Mouse (Mus musculus): Measurements from ENCODE around the gene Pde11a. TPM values are rescaled to one million over a fixed set of nuclear protein-coding genes. Genes with fewer than 3 reads are reported as not detected.

Pde11a gene
- polyA plus RNA-seq, 1 experiment from 2014 or later: 0.54 TPM

- H3K9ac ChIP-seq (ENCODE audit: low read depth, low read length): no peak overlapping the region
- H3K4me2 ChIP-seq (ENCODE audit: low read length): no peak overlapping the region
- H3K9me3 ChIP-seq (replicated peaks; ENCODE audit: control insufficient read depth, low read length, poor library complexity, severe bottlenecking): no peaks in the 10 kb centered on the region
- no peaks in the 10 kb centered on the region for H3K36me3 ChIP-seq (ENCODE audit: control insufficient read depth, insufficient read depth, low read length)
- no peak overlapping the region for H3K4me3 ChIP-seq (ENCODE audit: low read depth, low read length)
- H3K27ac ChIP-seq (ENCODE audit: low read length): no peak overlapping the region
- no peak for ATAC-seq
- no peaks in the 10 kb centered on the region for H3K4me1 ChIP-seq (ENCODE audit: control insufficient read depth, insufficient read depth, low read length)
- 88% methylated on average over 10 of the region's 10 CpGs for WGBS
- H3K27me3 ChIP-seq (ENCODE audit: control insufficient read depth, insufficient read depth, low read depth, low read length): no peaks in the 10 kb centered on the region
Measured at GRCm38 (mm10) chr2:76237638-76238420, 100.7 kb downstream of the Pde11a start.

GRCm38 (mm10) chr2:76220364-76221108 lies 118.0 kb downstream of the Pde11a start:
- WGBS: 38% methylated on average over 6 of the region's 6 CpGs
- Histone ChIP-seq H3K4me2 (ENCODE audit: low read length) (no peak overlapping the region), H3K4me3 (ENCODE audit: low read depth, low read length) (no peak overlapping the region), H3K27me3 (ENCODE audit: control insufficient read depth, insufficient read depth, low read depth, low read length) (no peaks in the 10 kb centered on the region), H3K9ac (ENCODE audit: low read depth, low read length) (no peak overlapping the region), H3K36me3 (ENCODE audit: control insufficient read depth, insufficient read depth, low read length) (no peaks in the 10 kb centered on the region), H3K27ac (ENCODE audit: low read length) (no peak overlapping the region), H3K4me1 (ENCODE audit: control insufficient read depth, insufficient read depth, low read length) (0 out of 2 replicates have a peak, but pooled peaks cover 3% of the 10 kb centered on the region), H3K9me3 (replicated peaks; ENCODE audit: control insufficient read depth, low read length, poor library complexity, severe bottlenecking) (no peaks in the 10 kb centered on the region)
- no peak for ATAC-seq

GRCm38 (mm10) chr2:76219540-76219939 lies 119.0 kb downstream of the Pde11a start:
- H3K4me3 ChIP-seq (ENCODE audit: low read depth, low read length): no peak overlapping the region
- no peaks in the 10 kb centered on the region for H3K36me3 ChIP-seq (ENCODE audit: control insufficient read depth, insufficient read depth, low read length)
- 75% methylated on average over 6 of the region's 6 CpGs for WGBS
- H3K4me2 ChIP-seq (ENCODE audit: low read length): no peak overlapping the region
- H3K9me3 ChIP-seq (replicated peaks; ENCODE audit: control insufficient read depth, low read length, poor library complexity, severe bottlenecking): no peaks in the 10 kb centered on the region
- no peaks in the 10 kb centered on the region for H3K27me3 ChIP-seq (ENCODE audit: control insufficient read depth, insufficient read depth, low read depth, low read length)
- H3K9ac ChIP-seq (ENCODE audit: low read depth, low read length): no peak overlapping the region
- 0 out of 2 replicates have a peak, but pooled peaks cover 3% of the 10 kb centered on the region for H3K4me1 ChIP-seq (ENCODE audit: control insufficient read depth, insufficient read depth, low read length)
- H3K27ac ChIP-seq (ENCODE audit: low read length): no peak overlapping the region
- ATAC-seq: no peak

- H3K4me2 ChIP-seq (ENCODE audit: low read length): no peak overlapping the region
- no peak for ATAC-seq
- no peaks in the 10 kb centered on the region for H3K9me3 ChIP-seq (replicated peaks; ENCODE audit: control insufficient read depth, low read length, poor library complexity, severe bottlenecking)
- 64% methylated on average over 7 of the region's 7 CpGs for WGBS
- H3K36me3 ChIP-seq (ENCODE audit: control insufficient read depth, insufficient read depth, low read length): no peaks in the 10 kb centered on the region
- no peaks in the 10 kb centered on the region for H3K27me3 ChIP-seq (ENCODE audit: control insufficient read depth, insufficient read depth, low read depth, low read length)
- no peak overlapping the region for H3K4me3 ChIP-seq (ENCODE audit: low read depth, low read length)
- no peak overlapping the region for H3K27ac ChIP-seq (ENCODE audit: low read length)
- H3K4me1 ChIP-seq (ENCODE audit: control insufficient read depth, insufficient read depth, low read length): 0 out of 2 replicates have a peak, but pooled peaks cover 3% of the 10 kb centered on the region
- no peak overlapping the region for H3K9ac ChIP-seq (ENCODE audit: low read depth, low read length)
Measured at GRCm38 (mm10) chr2:76216146-76216545, 122.4 kb downstream of the Pde11a start.

- no peaks in the 10 kb centered on the region for H3K27me3 ChIP-seq (ENCODE audit: control insufficient read depth, insufficient read depth, low read depth, low read length)
- no peak for ATAC-seq
- H3K27ac ChIP-seq (ENCODE audit: low read length): no peak overlapping the region
- 0 out of 2 replicates have a peak, but pooled peaks cover 2% of the 10 kb centered on the region for H3K4me1 ChIP-seq (ENCODE audit: control insufficient read depth, insufficient read depth, low read length)
- H3K4me3 ChIP-seq (ENCODE audit: low read depth, low read length): no peak overlapping the region
- no peak overlapping the region for H3K4me2 ChIP-seq (ENCODE audit: low read length)
- no peak overlapping the region for H3K9ac ChIP-seq (ENCODE audit: low read depth, low read length)
- WGBS: 77% methylated on average over 9 of the region's 9 CpGs
- H3K36me3 ChIP-seq (ENCODE audit: control insufficient read depth, insufficient read depth, low read length): no peaks in the 10 kb centered on the region
- no peaks in the 10 kb centered on the region for H3K9me3 ChIP-seq (replicated peaks; ENCODE audit: control insufficient read depth, low read length, poor library complexity, severe bottlenecking)
Measured at GRCm38 (mm10) chr2:76215219-76215618, 123.4 kb downstream of the Pde11a start.

GRCm38 (mm10) chr2:76185126-76185525 lies 153.4 kb downstream of the Pde11a start:
- ATAC-seq: no peak
- Histone ChIP-seq H3K36me3 (ENCODE audit: control insufficient read depth, insufficient read depth, low read length) (no peaks in the 10 kb centered on the region), H3K27ac (ENCODE audit: low read length) (no peak overlapping the region), H3K9ac (ENCODE audit: low read depth, low read length) (no peak overlapping the region), H3K4me2 (ENCODE audit: low read length) (no peak overlapping the region), H3K4me3 (ENCODE audit: low read depth, low read length) (no peak overlapping the region), H3K9me3 (replicated peaks; ENCODE audit: control insufficient read depth, low read length, poor library complexity, severe bottlenecking) (no peaks in the 10 kb centered on the region), H3K27me3 (ENCODE audit: control insufficient read depth, insufficient read depth, low read depth, low read length) (no peaks in the 10 kb centered on the region), H3K4me1 (ENCODE audit: control insufficient read depth, insufficient read depth, low read length) (no peaks in the 10 kb centered on the region)
- WGBS: 52% methylated on average over 1 of the region's 1 CpGs

- Histone ChIP-seq H3K27me3 (ENCODE audit: control insufficient read depth, insufficient read depth, low read depth, low read length) (no peaks in the 10 kb centered on the region), H3K4me1 (ENCODE audit: control insufficient read depth, insufficient read depth, low read length) (no peaks in the 10 kb centered on the region), H3K4me2 (ENCODE audit: low read length) (no peak overlapping the region), H3K4me3 (ENCODE audit: low read depth, low read length) (no peak overlapping the region), H3K36me3 (ENCODE audit: control insufficient read depth, insufficient read depth, low read length) (no peaks in the 10 kb centered on the region), H3K27ac (ENCODE audit: low read length) (no peak overlapping the region), H3K9ac (ENCODE audit: low read depth, low read length) (no peak overlapping the region), H3K9me3 (replicated peaks; ENCODE audit: control insufficient read depth, low read length, poor library complexity, severe bottlenecking) (no peaks in the 10 kb centered on the region)
- 80% methylated on average over 4 of the region's 4 CpGs for WGBS
- ATAC-seq: no peak
Measured at GRCm38 (mm10) chr2:76162822-76163221, 175.8 kb downstream of the Pde11a start.

- Histone ChIP-seq H3K27ac (ENCODE audit: low read length) (no peak overlapping the region), H3K4me3 (ENCODE audit: low read depth, low read length) (no peak overlapping the region), H3K36me3 (ENCODE audit: control insufficient read depth, insufficient read depth, low read length) (no peaks in the 10 kb centered on the region), H3K9ac (ENCODE audit: low read depth, low read length) (no peak overlapping the region), H3K9me3 (replicated peaks; ENCODE audit: control insufficient read depth, low read length, poor library complexity, severe bottlenecking) (no peaks in the 10 kb centered on the region), H3K4me1 (ENCODE audit: control insufficient read depth, insufficient read depth, low read length) (no peaks in the 10 kb centered on the region), H3K27me3 (ENCODE audit: control insufficient read depth, insufficient read depth, low read depth, low read length) (no peaks in the 10 kb centered on the region), H3K4me2 (ENCODE audit: low read length) (no peak overlapping the region)
- ATAC-seq: no peak; the same call in 1 of the 2 replicates
- WGBS: 45% methylated on average over 2 of the region's 2 CpGs
Measured at GRCm38 (mm10) chr2:76158973-76159372, 179.6 kb downstream of the Pde11a start.

GRCm38 (mm10) chr2:76141136-76141535 lies 197.4 kb downstream of the Pde11a start:
- no peaks in the 10 kb centered on the region for H3K27me3 ChIP-seq (ENCODE audit: control insufficient read depth, insufficient read depth, low read depth, low read length)
- no peak overlapping the region for H3K4me2 ChIP-seq (ENCODE audit: low read length)
- no peak for ATAC-seq
- H3K36me3 ChIP-seq (ENCODE audit: control insufficient read depth, insufficient read depth, low read length): no peaks in the 10 kb centered on the region
- H3K9me3 ChIP-seq (replicated peaks; ENCODE audit: control insufficient read depth, low read length, poor library complexity, severe bottlenecking): no peaks in the 10 kb centered on the region
- no peak overlapping the region for H3K9ac ChIP-seq (ENCODE audit: low read depth, low read length)
- H3K27ac ChIP-seq (ENCODE audit: low read length): no peak overlapping the region
- H3K4me1 ChIP-seq (ENCODE audit: control insufficient read depth, insufficient read depth, low read length): no peaks in the 10 kb centered on the region
- 30% methylated on average over 10 of the region's 10 CpGs for WGBS
- no peak overlapping the region for H3K4me3 ChIP-seq (ENCODE audit: low read depth, low read length)

Data from midbrain, embryonic 16.5 days (tissue).